Mouse (Mus musculus): ENCODE results near the gene Zfhx2. TPM values are rescaled to one million over a fixed set of nuclear protein-coding genes. Genes with fewer than 3 reads are reported as not detected.

Zfhx2 gene
- polyA plus RNA-seq, 1 experiment from 2014 or later = 1.0 TPM

DNA sequence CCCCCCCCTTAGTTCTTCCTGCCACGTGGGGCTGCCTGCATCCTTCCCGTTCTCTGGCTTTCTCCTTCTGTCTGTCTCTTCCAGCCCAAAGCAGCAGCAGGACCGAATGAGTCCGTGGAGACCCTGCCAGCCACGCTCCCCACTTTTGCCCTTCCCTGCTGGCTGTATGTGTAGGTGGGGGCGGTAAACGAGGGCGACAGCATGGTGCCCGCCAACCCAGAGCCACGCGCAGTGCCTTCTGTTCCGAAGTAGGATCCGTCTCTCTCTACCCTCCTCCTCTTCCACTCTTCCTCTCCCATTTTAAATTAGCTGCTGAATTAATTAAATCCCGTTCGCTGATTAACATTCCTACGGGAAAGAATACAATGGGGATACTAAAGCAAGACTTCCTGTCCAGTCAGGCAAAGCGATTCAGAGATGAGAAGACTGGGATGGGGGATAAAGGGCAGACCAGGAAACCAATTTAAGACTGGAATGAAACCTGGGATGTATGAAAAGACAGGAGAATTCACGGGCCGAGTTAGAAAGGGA, 59.4 kb downstream of the Zfhx2 start:
- TF ChIP-seq EP300 (optimal IDR thresholded peaks at IDR 0.05) (no peak), CTCF (IDR thresholded peaks at IDR 0.05; ENCODE audit: low read depth) (no peak)
- no peaks in the 10 kb centered on the region for H3K4me1 ChIP-seq (replicated peaks; ENCODE audit: control insufficient read depth, insufficient read depth)
- H3K9me3 ChIP-seq (ENCODE audit: control insufficient read depth, low read length) = no peaks in the 10 kb centered on the region
- H3K36me3 ChIP-seq (ENCODE audit: control insufficient read depth, insufficient read depth, low read length) = no peaks in the 10 kb centered on the region
- H3K27me3 ChIP-seq (ENCODE audit: control insufficient read depth, insufficient read depth, low read length) = no peaks in the 10 kb centered on the region
- WGBS = 59% methylated on average over 19 of the region's 19 CpGs
- H3K4me2 ChIP-seq (replicated peaks; ENCODE audit: low read depth) = no peak overlapping the region
- no peak overlapping the region for H3K4me3 ChIP-seq (ENCODE audit: low read depth, low read length)
- H3K27ac ChIP-seq (replicated peaks) = no peak overlapping the region
- DNase-seq (ENCODE audit: low spot score) (no peak), ATAC-seq (ENCODE audit: low FRiP score, low TSS enrichment) (no peak)
- H3K9ac ChIP-seq (ENCODE audit: low read length) = no peak overlapping the region

GRCm38 (mm10) chr14:55029034-55029698, 63.0 kb downstream of the Zfhx2 start:
- H3K4me2 ChIP-seq (replicated peaks; ENCODE audit: low read depth) = no peak overlapping the region
- no peaks in the 10 kb centered on the region for H3K9me3 ChIP-seq (ENCODE audit: control insufficient read depth, low read length)
- no peak overlapping the region for H3K27ac ChIP-seq (replicated peaks)
- peaks cover 2% of the 10 kb centered on the region; the same call in 1 of the 2 replicates for H3K36me3 ChIP-seq (ENCODE audit: control insufficient read depth, insufficient read depth, low read length)
- H3K27me3 ChIP-seq (ENCODE audit: control insufficient read depth, insufficient read depth, low read length) = no peaks in the 10 kb centered on the region
- no peak overlapping the region for H3K9ac ChIP-seq (ENCODE audit: low read length)
- TF ChIP-seq CTCF (IDR thresholded peaks at IDR 0.05; ENCODE audit: low read depth) (peak; percentile 64), EP300 (optimal IDR thresholded peaks at IDR 0.05) (no peak)
- no peaks in the 10 kb centered on the region for H3K4me1 ChIP-seq (replicated peaks; ENCODE audit: control insufficient read depth, insufficient read depth)
- 17% methylated on average over 11 of the region's 11 CpGs for WGBS
- no peak overlapping the region for H3K4me3 ChIP-seq (ENCODE audit: low read depth, low read length)
- peak; percentile 40 for DNase-seq (ENCODE audit: low spot score)
- no peak for ATAC-seq (ENCODE audit: low FRiP score, low TSS enrichment)

DNA sequence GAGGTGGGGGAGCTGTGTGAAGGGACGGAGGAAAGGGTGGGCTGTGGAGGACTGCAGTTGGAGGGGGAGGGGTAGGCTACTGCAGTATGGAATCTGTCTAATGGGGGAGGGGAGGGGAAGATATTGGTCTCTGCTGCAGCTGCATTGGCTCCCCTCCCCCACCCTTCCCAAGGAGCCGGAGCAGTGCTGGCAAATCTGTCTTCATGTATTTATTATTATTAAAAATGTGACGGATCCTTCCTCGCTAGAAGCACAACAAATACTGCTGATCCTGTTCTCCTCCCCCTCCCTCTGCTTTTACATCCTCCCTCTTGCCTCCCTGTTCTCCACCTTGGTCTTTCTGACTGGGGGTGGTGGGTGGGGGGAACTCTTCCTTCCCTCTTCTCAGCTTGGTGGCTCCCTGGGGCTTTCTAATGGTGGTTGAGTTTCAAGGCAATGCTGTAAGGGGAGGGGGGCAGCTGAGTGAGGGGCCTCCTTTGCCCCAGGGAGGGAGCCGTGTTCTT, 63.7 kb downstream of the Zfhx2 start:
- Histone ChIP-seq H3K27me3 (ENCODE audit: control insufficient read depth, insufficient read depth, low read length) (no peaks in the 10 kb centered on the region), H3K4me1 (replicated peaks; ENCODE audit: control insufficient read depth, insufficient read depth) (no peaks in the 10 kb centered on the region), H3K27ac (replicated peaks) (no peak overlapping the region), H3K4me2 (replicated peaks; ENCODE audit: low read depth) (no peak overlapping the region), H3K9ac (ENCODE audit: low read length) (no peak overlapping the region), H3K9me3 (ENCODE audit: control insufficient read depth, low read length) (no peaks in the 10 kb centered on the region), H3K36me3 (ENCODE audit: control insufficient read depth, insufficient read depth, low read length) (peaks cover 2% of the 10 kb centered on the region; the same call in 1 of the 2 replicates), H3K4me3 (ENCODE audit: low read depth, low read length) (no peak overlapping the region)
- DNase-seq (ENCODE audit: low spot score) (no peak), ATAC-seq (ENCODE audit: low FRiP score, low TSS enrichment) (no peak)
- WGBS = 25% methylated on average over 5 of the region's 5 CpGs
- TF ChIP-seq CTCF (IDR thresholded peaks at IDR 0.05; ENCODE audit: low read depth) (no peak), EP300 (optimal IDR thresholded peaks at IDR 0.05) (no peak)

DNA sequence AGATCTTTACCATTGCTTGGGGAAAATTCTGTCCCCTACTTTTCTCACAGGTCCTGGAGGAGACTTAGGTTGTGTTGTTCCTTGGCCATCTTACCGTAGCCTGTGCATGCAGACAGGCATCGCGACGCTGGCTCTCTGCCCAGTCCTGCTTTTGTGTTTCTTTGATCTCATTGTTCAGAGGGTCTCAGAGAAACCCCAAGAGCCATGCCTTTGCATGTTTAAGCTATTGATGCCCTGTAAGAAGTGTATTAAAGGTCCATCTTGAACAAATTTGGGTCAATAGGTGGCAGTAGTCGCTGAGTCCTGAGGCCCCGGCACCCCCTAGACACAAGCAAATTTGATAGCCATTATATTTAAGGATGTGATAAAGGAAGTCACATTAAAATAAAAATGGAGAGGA, 64.5 kb downstream of the Zfhx2 start:
- ATAC-seq (ENCODE audit: low FRiP score, low TSS enrichment) (no peak), DNase-seq (ENCODE audit: low spot score) (no peak)
- H3K4me1 ChIP-seq (replicated peaks; ENCODE audit: control insufficient read depth, insufficient read depth) = no peaks in the 10 kb centered on the region
- no peaks in the 10 kb centered on the region for H3K27me3 ChIP-seq (ENCODE audit: control insufficient read depth, insufficient read depth, low read length)
- no peak overlapping the region for H3K4me2 ChIP-seq (replicated peaks; ENCODE audit: low read depth)
- H3K9ac ChIP-seq (ENCODE audit: low read length) = no peak overlapping the region
- peaks cover 7% of the 10 kb centered on the region; the same call in 1 of the 2 replicates for H3K36me3 ChIP-seq (ENCODE audit: control insufficient read depth, insufficient read depth, low read length)
- TF ChIP-seq CTCF (IDR thresholded peaks at IDR 0.05; ENCODE audit: low read depth) = peak; percentile 55
- no peak for TF ChIP-seq EP300 (optimal IDR thresholded peaks at IDR 0.05)
- 32% methylated on average over 6 of the region's 6 CpGs for WGBS
- no peak overlapping the region for H3K27ac ChIP-seq (replicated peaks)
- H3K9me3 ChIP-seq (ENCODE audit: control insufficient read depth, low read length) = no peaks in the 10 kb centered on the region
- no peak overlapping the region for H3K4me3 ChIP-seq (ENCODE audit: low read depth, low read length)

GRCm38 (mm10) chr14:55027251-55027650, 64.9 kb downstream of the Zfhx2 start:
- Histone ChIP-seq H3K4me2 (replicated peaks; ENCODE audit: low read depth) (no peak overlapping the region), H3K4me1 (replicated peaks; ENCODE audit: control insufficient read depth, insufficient read depth) (no peaks in the 10 kb centered on the region), H3K27me3 (ENCODE audit: control insufficient read depth, insufficient read depth, low read length) (no peaks in the 10 kb centered on the region), H3K36me3 (ENCODE audit: control insufficient read depth, insufficient read depth, low read length) (peaks cover 10% of the 10 kb centered on the region), H3K27ac (replicated peaks) (no peak overlapping the region), H3K9ac (ENCODE audit: low read length) (no peak overlapping the region), H3K4me3 (ENCODE audit: low read depth, low read length) (no peak overlapping the region), H3K9me3 (ENCODE audit: control insufficient read depth, low read length) (no peaks in the 10 kb centered on the region)
- TF ChIP-seq CTCF (IDR thresholded peaks at IDR 0.05; ENCODE audit: low read depth) (no peak), EP300 (optimal IDR thresholded peaks at IDR 0.05) (no peak)
- DNase-seq (ENCODE audit: low spot score) (no peak), ATAC-seq (ENCODE audit: low FRiP score, low TSS enrichment) (no peak)
- 23% methylated on average over 5 of the region's 5 CpGs for WGBS

DNA sequence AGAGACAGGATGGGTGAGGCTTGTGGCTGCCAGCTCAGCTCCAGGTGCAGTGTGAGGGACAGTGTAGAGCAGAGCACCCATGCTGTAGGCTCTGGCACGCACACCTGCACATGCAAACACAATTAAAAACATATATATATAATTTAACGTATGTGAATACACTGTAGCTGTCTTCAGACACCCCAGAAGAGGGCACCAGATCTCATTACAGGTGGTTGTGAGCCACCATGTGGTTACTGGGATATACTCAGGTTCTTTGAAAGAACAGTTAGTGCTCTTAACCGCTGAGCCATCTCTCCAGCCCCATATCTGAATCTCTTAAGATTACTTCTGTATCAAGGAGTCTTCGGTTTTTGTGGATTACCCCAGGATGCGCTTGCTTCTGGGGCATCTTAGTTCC, 66.6 kb downstream of the Zfhx2 start:
- DNase-seq (ENCODE audit: low spot score) (no peak), ATAC-seq (ENCODE audit: low FRiP score, low TSS enrichment) (no peak)
- H3K36me3 ChIP-seq (ENCODE audit: control insufficient read depth, insufficient read depth, low read length) = peaks cover 20% of the 10 kb centered on the region
- H3K4me1 ChIP-seq (replicated peaks; ENCODE audit: control insufficient read depth, insufficient read depth) = no peaks in the 10 kb centered on the region
- H3K4me2 ChIP-seq (replicated peaks; ENCODE audit: low read depth) = no peak overlapping the region
- 70% methylated on average over 5 of the region's 5 CpGs for WGBS
- TF ChIP-seq EP300 (optimal IDR thresholded peaks at IDR 0.05) (no peak), CTCF (IDR thresholded peaks at IDR 0.05; ENCODE audit: low read depth) (peak; percentile 61)
- no peaks in the 10 kb centered on the region for H3K9me3 ChIP-seq (ENCODE audit: control insufficient read depth, low read length)
- H3K9ac ChIP-seq (ENCODE audit: low read length) = no peak overlapping the region
- H3K27ac ChIP-seq (replicated peaks) = no peak overlapping the region
- no peaks in the 10 kb centered on the region for H3K27me3 ChIP-seq (ENCODE audit: control insufficient read depth, insufficient read depth, low read length)
- no peak overlapping the region for H3K4me3 ChIP-seq (ENCODE audit: low read depth, low read length)
